Mouse (Mus musculus) gastrocnemius, postnatal 10 days (tissue): ENCODE results near the gene Cma1. TPM values are rescaled to one million over a fixed set of nuclear protein-coding genes. Genes with fewer than 3 reads are reported as not detected.
"Not testable (repeated sequence)": the region's sequence is repeated elsewhere in the genome, so short reads cannot be mapped to it uniquely, and the experiment has no call there.

Source experiments
- DNase-seq: peaks from one replicate; pipeline ENCODE4 v3.0.0; 2021; ENCODE audit warnings: mixed read lengths
- long read RNA-seq, 2 experiments: library from polyadenylated mRNA; stranded (forward); transcript quantifications; one replicate each; pipeline ENCODE4 v2.0.0; 2021
- total RNA-seq, 2 experiments: library from RNA; stranded (reverse); gene quantifications; 2 replicates each; pipeline ENCODE4 v1.2.3; 2021

The Cma1 gene
- 10 to 100 TPM; 18.2 to 18.8 TPM for total RNA-seq
- long read RNA-seq, experiment 1, transcript Cma1-202 (5 exons, 1,090 nt) = major isoform, 7 of 7 reads
- long read RNA-seq, experiment 1, partial matches to known transcripts = 0 of 7 reads
- long read RNA-seq, experiment 1, other reads (novel, unspliced or antisense) = 0 of 7 reads
- long read RNA-seq, experiment 2, transcript Cma1-202 (5 exons, 1,090 nt) = major isoform, 19 of 21 reads
- long read RNA-seq, experiment 2, partial matches to known transcripts = 2 of 21 reads
- long read RNA-seq, experiment 2, other reads (novel, unspliced or antisense) = 0 of 21 reads

DNA sequence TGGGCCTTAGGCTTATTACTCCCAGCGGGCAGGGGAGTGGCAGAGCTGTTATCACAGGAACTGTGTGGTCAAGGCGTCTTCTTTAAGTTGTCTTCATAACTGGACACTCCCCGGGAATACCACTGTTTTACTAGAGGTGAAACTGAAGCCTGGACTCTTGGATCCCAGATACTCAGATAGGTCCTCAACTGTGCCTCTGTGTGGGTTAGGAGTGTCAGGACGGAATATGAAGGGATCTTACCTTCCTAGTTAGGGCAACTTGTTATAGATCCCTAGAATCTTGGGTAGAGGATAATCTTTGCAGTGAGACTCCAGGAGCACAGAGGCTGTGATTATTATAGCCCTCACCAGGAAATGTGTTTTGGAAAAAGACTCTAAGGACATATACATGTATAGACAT, at the start of gene Cma1:
Cma1 (minus strand) TSS at position 101 of the 400 bp plus-strand sequence.
- DNase-seq = no peak

GRCm38 (mm10) chr14:55987464-55987863, 43.0 kb upstream of the Cma1 start:
- not testable (repeated sequence) for DNase-seq

- DNase-seq = not testable (repeated sequence)
Observed at GRCm38 (mm10) chr14:55963900-55964299, 19.4 kb upstream of the Cma1 start.

DNA sequence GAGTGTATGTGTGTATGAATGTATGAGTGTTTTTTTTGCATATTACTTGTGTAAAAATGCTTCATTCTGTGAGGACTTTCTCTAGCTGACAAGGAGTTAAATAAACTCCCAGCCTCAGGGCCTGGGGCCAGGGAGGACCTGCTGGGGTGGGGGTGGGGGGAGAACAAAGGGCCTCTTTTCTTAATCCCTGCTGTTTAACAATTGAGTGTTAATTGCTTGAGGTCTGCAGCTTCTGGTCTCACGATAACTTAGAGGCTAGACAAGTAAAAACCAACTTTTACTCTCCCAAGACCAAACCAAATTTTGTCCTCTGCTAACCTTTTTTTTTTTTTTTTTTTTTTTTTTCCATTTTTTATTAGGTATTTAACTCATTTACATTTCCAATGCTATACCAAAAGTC, 18.8 kb upstream of the Cma1 start:
- no peak for DNase-seq

GRCm38 (mm10) chr14:55950346-55951030, 6.0 kb upstream of the Cma1 start, which contains the start of gene Cma2:
Cma2 (plus strand) TSS chr14:55950980.
- DNase-seq = no peak

- no peak for DNase-seq
Observed at GRCm38 (mm10) chr14:55946269-55946969, 1.9 kb upstream of the Cma1 start.

DNA sequence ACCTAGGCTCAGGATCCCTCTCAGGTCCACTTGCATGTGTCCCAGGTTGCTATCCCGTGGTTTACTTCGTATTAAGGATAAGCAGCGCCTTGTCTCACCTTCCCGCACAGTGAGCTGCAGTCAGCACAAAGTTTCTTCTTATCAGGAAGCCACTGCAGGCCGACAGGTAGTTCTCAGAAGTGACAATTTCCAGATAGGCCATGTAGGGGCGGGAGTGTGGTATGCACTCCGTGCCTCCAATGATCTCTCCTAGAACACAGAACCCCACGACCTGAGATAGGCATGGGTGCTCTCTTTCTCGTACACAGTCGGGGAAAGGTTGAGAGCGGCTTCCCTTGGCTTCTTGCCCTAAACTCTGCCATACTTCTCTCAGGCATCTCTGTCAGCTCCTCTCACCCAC, 874 bp downstream of the Cma1 start:
- DNase-seq = no peak

DNA sequence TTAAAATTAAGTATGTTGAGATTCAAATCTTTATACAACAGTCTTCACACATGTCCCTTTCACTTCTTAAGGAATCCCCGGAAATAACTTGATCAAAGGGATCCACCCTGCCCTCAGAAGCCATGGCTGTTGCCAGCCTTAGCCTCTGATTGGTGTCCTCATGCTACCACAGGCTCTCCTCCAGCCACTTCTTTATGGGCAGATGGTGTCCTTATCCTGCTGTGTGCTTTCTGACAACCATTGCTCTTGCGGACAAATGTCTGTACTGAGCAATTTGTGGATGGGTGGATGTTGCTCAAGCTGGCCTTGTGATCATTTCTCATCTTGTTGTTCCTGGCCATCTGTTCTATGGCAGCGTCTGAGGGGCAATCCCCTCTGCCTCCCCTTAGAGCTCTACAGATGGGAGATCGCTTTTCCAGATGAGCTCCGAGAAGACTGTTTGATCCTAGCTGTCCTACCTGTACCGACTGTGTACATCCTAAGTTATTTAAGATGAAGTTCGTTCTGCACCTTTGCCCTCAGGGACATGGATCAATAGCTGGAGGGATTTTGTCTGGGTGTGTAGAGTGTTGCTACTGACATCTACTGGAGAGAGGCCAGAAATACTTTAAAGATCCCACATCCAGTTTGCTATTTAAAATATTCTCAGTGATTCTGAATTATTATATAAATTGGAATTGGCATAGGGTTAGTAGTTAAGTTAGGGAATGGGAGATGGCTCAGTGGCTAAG, 4.2 kb downstream of the Cma1 start:
- no peak for DNase-seq

GRCm38 (mm10) chr14:55933586-55933985, 10.9 kb downstream of the Cma1 start:
- no peak for DNase-seq

DNA sequence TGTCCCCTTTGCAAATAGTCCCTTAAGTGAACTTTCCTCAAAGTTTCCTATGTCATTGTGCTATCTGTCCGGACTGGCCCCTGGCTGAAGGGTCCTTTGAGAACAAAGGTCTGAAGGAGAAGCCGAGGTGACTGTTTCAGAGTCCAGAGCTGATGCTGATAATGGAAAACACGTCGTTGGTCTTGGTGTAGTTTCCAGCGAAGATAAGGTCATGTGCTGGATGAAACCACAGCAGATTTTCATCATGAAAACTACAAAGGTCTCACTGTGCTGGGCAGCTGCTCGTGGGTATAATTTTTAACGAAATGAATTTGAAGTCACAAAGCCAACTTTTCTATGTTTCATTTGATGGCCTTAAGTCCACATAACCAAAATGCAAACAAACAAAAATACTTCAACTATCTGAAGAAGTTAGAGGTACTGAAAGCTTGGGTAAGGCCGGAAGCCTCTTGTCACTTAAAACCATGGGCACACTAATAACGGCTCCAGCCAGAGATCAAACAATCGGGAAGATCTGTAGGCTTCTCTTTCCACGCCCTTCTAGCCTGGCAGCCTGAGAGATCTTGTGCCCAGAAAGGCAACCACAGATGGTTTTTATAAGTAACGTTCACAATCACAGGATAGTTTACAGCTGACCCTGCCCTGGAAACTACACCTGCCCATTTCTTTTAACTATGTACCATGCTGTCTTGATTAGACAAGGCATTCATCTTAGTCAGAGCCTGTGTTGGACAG, 15.0 kb downstream of the Cma1 start:
- DNase-seq = no peak

- no peak for DNase-seq
Observed at GRCm38 (mm10) chr14:55926847-55927246, 17.6 kb downstream of the Cma1 start.

GRCm38 (mm10) chr14:55922475-55923232, 21.8 kb downstream of the Cma1 start:
- DNase-seq = no peak

- peak; percentile 66 for DNase-seq
Observed at GRCm38 (mm10) chr14:55918240-55919082, 26.0 kb downstream of the Cma1 start.

GRCm38 (mm10) chr14:55913406-55913805, 31.1 kb downstream of the Cma1 start:
- no peak for DNase-seq

DNA sequence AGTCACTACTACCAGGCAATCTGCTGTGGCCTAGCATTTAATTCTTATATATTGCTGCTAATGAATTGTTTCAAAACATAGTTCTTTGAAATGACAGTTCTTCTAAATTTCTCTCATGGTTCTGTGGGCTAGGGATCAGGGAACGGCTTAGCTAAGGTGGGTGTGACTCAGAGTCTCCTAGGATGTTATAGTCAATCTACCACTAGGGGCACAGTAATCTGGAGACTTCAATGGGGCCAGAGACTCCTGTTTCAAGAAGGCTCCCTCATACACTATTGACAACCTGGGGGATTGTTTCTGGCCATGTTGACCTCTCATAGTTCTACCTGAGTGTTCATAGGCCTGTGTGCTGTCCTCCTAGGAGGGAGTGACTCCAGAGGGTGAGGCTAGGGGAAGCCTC, 39.0 kb downstream of the Cma1 start:
- DNase-seq = no peak

DNA sequence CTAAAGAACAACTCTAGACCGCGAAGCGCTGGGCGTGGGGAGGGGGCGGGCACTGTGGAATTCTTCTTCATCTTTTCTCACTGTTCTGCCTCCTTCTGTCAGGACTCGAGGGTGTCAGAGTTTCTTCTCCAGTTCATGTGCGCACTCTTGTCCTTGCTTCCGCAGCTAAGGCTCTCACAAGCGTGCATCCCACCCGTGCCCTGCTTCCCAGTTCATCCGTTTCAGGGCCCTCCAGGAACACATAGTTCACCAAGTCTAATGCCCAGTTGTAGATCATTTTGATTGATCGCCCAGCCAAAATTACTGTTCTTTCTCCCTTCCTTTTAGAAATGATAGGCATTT, 44.1 kb downstream of the Cma1 start:
- DNase-seq = peak; percentile 29

DNA sequence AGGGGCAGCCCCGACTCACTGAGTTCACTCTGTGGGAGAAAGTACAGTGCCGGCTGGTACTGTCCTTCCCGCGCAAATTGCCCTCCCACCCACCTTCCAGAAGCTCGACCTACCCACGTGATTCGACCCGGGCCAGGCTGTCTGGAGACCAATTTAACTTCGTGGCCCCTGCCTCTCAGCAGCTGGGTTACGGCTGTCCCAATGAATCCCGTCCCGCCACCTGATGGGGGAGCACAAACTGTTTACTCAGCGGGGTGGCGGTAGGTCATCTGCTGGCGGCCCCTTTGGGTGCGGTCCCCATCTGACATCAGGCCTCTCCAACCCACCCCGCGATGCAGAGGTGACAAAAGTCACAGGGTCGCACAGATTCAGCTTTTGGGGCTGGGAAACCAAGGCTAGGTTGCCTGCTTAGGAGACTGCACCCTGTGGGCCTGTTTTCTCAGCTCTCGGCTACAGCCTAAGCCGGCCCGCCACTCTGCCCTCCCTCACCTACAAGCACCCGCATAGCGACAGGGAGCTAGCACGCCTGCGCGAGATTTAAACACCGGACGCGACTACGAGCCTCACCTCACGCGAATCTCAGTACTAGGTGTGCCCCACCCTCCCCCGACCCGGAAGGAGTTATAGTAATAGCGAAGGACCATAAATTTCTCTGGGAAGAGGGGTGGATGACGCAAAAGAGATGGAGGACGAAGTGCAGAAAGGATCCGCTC, 44.6 kb downstream of the Cma1 start, which contains the start of gene Sdr39u1:
Sdr39u1 (minus strand) TSS at position 593 of the 713 bp plus-strand sequence.
- DNase-seq = peak; percentile 77

GRCm38 (mm10) chr14:55898947-55899346, 45.5 kb downstream of the Cma1 start:
- no peak for DNase-seq

DNA sequence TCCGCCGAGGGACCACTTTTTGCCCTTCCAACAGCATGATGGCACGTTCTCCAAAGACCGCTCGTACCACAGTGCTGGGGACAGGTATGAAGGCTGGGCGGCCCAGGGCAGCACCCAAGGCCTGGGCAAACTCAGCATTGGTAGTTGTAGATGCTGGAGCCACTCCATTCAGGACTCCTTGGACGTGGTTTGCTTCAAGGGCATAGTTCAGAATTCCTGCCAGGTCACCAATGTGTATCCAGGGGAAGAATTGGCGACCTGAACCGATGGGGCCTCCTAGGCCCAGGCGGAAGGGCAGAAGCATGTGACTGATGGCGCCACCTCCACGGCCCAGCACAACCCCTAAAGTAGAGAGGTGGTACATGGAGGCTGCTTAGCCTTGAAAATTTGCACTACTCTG, 46.8 kb downstream of the Cma1 start:
- DNase-seq = no peak
